Mouse (Mus musculus) thymus, postnatal 36 days (tissue): ENCODE measurements around the gene Tbkbp1.
"Not testable (repeated sequence)": the region's sequence is repeated elsewhere in the genome, so short reads cannot be mapped to it uniquely, and the experiment has no call there.

Experiments
- DNase-seq, 2 experiments: peaks; one replicate each; pipeline ENCODE4 v3.0.0; 2022; ENCODE audit warnings: mixed read lengths in 2 of 2

The Tbkbp1 gene

GRCm38 (mm10) chr11:97151343-97151801, at the start of gene Tbkbp1:
Tbkbp1 (minus strand) TSS chr11:97151495.
- DNase-seq: peak in 1 of 2 experiments; percentile 39

GRCm38 (mm10) chr11:97199519-97199918, 48.2 kb upstream of the Tbkbp1 start:
- DNase-seq: no peak

- peak; percentile 60 to 71 for DNase-seq
These were observed 47.3 kb upstream of the Tbkbp1 start for GRCm38 (mm10) chr11:97198601-97199000.

- DNase-seq: no peak
These were observed 45.7 kb upstream of the Tbkbp1 start for GRCm38 (mm10) chr11:97197021-97197420.

- no peak for DNase-seq
These were observed 45.2 kb upstream of the Tbkbp1 start for GRCm38 (mm10) chr11:97196541-97196940.

- DNase-seq: no peak
These were observed 41.3 kb upstream of the Tbkbp1 start for GRCm38 (mm10) chr11:97192621-97192951.

GRCm38 (mm10) chr11:97191915-97192620, 40.8 kb upstream of the Tbkbp1 start:
- DNase-seq: no peak

- no peak for DNase-seq
These were observed 39.7 kb upstream of the Tbkbp1 start for GRCm38 (mm10) chr11:97190992-97191391.

- DNase-seq: not testable (repeated sequence)
These were observed 38.4 kb upstream of the Tbkbp1 start for GRCm38 (mm10) chr11:97189645-97190044.

GRCm38 (mm10) chr11:97189231-97189630, 37.9 kb upstream of the Tbkbp1 start:
- DNase-seq: no peak

- no peak for DNase-seq
These were observed 37.3 kb upstream of the Tbkbp1 start for GRCm38 (mm10) chr11:97188643-97188955.

GRCm38 (mm10) chr11:97187764-97188642, 36.7 kb upstream of the Tbkbp1 start, which contains the start of gene Kpnb1:
Kpnb1 (minus strand) TSS chr11:97187881.
- DNase-seq: peak; percentile 97 to 100

GRCm38 (mm10) chr11:97186947-97187763, 35.9 kb upstream of the Tbkbp1 start:
- DNase-seq: peak; percentile 99

GRCm38 (mm10) chr11:97185704-97186614, 34.7 kb upstream of the Tbkbp1 start:
- no peak for DNase-seq

GRCm38 (mm10) chr11:97184875-97185274, 33.6 kb upstream of the Tbkbp1 start:
- no peak for DNase-seq

GRCm38 (mm10) chr11:97182446-97182845, 31.2 kb upstream of the Tbkbp1 start:
- no peak for DNase-seq

GRCm38 (mm10) chr11:97181061-97181460, 29.8 kb upstream of the Tbkbp1 start:
- DNase-seq: no peak

GRCm38 (mm10) chr11:97178198-97178597, 26.9 kb upstream of the Tbkbp1 start:
- no peak for DNase-seq

- peak in 1 of 2 experiments; percentile 15 for DNase-seq
These were observed 25.6 kb upstream of the Tbkbp1 start for GRCm38 (mm10) chr11:97176851-97177250.

GRCm38 (mm10) chr11:97175499-97175898, 24.2 kb upstream of the Tbkbp1 start:
- no peak for DNase-seq

GRCm38 (mm10) chr11:97160341-97160740, 9.0 kb upstream of the Tbkbp1 start:
- DNase-seq: no peak

- DNase-seq: peak in 1 of 2 experiments; percentile 0
These were observed 5.7 kb upstream of the Tbkbp1 start for GRCm38 (mm10) chr11:97156999-97157398.
